Mouse (Mus musculus): ENCODE data around the gene Trdmt1.
"Not testable (repeated sequence)": the region's sequence is repeated elsewhere in the genome, so short reads cannot be mapped to it uniquely, and the experiment has no call there.

The Trdmt1 gene

DNA sequence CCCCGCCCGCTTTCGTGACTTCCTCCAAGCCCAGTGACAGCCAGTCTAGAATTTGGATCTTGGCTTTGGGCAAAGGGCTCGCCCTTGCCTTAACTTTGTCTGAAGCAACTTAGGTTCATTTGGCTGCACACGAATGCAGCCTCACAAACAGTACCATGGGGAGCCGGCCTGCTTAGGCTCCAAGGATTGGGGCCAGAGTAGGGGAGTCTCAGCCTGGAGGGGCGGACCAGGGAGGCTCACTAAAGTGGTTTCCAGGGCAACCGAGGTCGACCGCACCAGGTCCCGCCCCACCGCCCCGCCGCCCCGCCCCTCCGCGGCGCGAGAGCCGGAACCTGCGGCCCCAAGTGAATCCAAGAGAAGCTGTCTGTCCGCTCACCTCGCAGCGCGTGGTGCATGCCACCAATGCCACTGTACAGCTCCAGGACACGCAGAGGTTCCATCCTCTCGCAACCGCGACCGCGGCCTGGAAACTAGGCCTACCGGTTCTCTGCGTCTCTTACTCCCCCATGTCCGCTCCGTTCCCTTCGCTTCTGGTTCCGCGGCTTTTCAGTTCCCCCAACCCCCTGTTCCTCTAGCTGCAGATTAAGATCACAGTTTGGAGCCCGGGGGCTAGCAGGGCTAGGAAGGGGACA, at the start of gene Trdmt1:
TSS of gene Trdmt1 (minus strand) at position 476 of the 632 bp plus-strand sequence.
- DNase-seq (ENCODE audit: low spot score in 2 of 2), result peak; percentile 75 to 80

DNA sequence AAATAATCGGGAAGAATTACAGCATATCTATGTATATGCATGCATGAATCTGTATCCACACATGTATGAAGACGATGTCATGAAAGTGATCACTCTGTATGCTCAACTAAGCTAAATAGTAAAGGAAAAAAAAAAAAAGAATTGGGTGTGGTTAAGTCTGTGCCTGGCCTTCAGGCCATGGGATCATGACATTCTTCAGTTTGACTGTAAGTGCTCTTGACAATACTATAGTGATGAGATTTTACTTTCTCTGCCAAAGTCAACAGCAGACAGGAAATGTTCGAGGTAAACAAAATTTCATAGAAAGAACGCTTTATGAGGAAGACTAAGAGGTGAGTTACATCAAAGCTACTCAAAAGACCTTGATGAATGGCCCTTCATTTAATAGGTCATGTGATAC, 48.9 kb upstream of the Trdmt1 start:
- no peak for DNase-seq (ENCODE audit: low spot score in 2 of 2)

DNA sequence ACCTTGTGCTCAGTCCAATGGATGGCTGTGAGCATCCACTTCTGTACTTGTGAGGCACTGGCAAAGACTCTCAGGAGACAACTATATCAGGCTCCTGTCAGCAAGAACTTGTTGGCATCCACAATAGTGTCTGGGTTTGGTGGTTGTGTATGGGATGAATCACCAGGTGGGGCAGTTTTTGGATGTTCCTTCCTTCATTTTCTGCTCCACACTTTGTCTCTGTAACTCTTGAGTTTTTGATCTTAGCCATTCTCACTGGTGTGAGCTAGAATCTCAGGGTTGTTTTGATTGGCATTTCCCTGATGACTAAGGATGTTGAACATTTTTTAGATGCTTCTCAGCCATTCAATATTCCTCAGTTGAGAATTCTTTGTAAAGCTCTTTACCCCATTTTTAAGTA, 39.3 kb upstream of the Trdmt1 start:
- DNase-seq (ENCODE audit: low spot score in 2 of 2), result not testable (repeated sequence)

DNA sequence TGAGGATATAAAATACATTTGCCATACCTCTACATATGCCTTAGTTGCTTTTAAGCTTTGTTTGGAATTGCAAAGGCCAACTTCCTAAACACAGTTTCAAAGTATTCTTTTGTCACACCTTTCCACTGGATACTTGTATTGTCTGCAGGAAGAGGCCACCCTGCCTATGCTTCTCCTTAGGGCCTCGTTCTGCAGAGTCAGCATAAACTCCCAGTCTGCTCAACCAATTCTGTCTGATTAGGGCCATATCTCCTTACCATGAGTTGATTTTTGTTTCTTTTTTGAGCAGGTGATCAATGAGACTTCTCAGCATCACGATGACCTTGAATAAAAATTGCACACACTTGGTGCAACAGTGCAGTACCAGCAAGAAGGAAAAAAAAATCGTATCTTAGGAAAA, 37.7 kb upstream of the Trdmt1 start:
- no peak for DNase-seq (ENCODE audit: low spot score in 2 of 2)

DNA sequence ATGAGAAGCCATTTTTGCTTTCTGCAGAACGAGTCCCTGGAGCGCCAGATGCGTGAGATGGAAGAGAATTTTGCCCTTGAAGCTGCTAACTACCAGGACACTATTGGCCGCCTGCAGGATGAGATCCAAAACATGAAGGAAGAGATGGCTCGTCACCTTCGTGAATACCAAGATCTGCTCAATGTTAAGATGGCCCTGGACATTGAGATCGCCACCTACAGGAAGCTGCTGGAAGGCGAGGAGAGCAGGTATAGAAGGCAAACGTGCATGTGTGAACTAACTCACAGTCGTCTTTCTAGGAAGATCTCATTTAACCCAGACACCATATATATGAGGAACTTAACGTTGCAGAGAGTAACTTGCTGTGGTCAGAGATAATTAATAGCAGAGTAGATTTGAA, 35.5 kb upstream of the Trdmt1 start:
- no peak for DNase-seq (ENCODE audit: low spot score in 2 of 2)

DNA sequence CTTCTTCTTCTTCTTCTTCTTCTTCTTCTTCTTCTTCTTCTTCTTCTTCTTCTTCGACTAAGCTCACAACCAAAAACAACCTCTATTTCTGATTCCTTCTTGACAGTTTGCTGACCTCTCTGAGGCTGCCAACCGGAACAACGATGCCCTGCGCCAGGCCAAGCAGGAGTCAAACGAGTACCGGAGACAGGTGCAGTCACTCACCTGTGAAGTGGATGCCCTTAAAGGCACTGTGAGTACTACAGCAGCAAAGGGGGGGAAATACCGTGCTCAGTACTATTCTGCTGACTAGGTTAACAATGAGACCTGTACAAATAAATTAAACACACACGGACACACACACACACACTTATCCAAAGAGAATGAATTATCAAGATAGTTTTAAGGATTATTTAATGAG, 34.8 kb upstream of the Trdmt1 start:
- no peak for DNase-seq (ENCODE audit: low spot score in 2 of 2)

DNA sequence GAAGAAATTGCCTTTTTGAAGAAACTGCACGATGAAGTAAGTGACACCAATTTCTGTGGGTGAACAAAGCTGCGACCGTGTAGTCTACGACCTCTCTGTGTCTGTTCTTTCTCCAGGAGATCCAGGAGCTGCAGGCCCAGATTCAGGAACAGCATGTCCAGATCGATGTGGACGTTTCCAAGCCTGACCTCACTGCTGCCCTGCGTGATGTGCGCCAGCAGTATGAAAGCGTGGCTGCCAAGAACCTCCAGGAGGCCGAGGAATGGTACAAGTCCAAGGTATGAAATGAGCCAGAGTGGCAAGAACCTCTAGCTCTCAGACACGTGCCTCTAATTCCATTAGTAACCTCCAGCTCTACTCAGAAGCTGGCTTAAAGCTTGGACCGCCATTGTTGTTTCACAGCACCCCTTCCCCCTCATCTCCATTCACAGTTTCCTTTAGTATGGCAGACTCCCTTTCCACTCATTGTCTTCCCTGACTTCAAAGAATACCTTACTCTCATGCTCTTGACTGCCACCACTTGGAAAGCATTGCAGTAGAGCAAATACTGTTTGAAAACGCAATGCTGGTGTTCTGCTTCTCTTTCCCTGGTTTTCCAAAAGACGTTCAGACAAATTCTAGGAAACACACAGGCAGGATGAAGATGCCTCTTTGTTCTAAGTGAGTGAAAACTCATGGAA, 34.1 kb upstream of the Trdmt1 start:
- peak in 1 of 2 experiments; percentile 35 for DNase-seq (ENCODE audit: low spot score in 2 of 2)

DNA sequence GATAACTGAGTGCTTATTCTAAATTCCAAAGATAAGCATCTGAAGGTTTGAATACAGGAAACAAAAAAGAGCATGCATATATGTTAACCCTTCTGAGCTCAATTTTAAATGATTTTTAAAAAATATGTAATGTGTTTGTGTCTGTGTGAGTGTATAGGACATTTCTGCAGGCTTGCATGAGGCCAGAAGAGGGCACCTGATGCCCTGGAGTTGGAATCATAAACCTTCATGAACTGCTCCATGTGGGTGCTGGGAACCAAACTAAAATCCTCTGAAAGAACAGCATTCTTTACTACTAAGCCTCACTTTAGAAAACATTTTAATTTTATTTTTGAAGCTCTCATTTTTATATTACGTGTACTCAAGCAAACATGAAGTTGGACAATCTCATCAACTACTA, 32.9 kb upstream of the Trdmt1 start:
- DNase-seq (ENCODE audit: low spot score in 2 of 2), result no peak

DNA sequence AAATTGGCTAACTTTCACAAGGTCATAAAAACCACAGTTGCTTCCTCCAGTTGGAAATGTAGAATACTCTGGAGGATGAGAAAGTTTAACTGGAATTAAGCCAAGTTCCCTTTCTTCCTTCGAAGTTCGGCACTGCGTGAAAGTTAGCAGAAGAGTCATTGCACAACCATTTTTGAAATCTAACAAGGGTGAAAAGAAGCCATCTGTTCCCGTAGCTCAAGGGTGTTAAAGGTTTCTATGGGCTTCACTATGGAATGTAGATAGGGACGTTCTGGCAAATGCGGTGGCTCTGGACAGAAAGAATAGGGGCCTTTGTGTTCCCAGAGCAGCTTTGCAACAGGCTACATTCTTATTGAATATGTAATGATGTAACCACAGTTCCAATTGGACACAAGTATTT, 31.5 kb upstream of the Trdmt1 start:
- DNase-seq (ENCODE audit: low spot score in 2 of 2), result no peak

DNA sequence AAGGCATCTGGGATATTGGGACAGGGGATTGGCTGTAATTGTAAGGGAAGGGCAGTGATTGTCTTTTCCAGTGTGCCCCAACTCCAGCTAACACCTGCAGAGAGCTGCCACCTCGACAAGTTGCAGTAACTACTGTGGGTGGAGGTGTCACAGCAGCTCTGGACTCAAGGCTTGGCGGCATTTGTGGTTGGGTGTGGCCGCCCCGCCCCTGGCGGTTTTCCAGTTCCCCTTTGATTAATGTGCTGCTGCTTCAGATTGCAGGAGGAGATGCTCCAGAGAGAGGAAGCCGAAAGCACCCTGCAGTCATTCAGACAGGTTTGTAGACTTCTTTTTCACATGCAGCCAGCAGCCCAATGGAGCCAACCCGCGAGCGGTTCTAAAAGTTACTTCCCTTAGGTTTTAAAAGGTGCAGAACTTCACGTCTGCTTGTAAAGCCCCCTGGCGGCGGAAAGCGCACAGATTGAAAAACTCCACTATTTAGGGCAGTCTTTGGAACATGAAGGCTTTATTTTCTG, 30.9 kb upstream of the Trdmt1 start:
- peak; percentile 58 to 76 for DNase-seq (ENCODE audit: low spot score in 2 of 2)

DNA sequence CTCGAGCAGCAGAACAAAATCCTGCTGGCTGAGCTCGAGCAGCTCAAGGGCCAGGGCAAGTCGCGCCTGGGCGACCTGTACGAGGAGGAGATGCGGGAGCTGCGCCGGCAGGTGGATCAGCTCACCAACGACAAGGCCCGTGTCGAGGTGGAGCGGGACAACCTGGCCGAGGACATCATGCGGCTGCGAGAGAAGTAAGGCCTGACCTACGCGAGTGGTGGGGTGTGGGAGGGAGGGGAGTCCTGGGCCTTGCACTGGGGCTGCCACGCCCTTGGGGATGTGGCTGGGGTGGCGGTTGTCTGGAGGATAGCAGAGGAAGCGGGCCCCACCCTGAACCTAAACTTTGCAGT, 30.3 kb upstream of the Trdmt1 start:
- DNase-seq (ENCODE audit: low spot score in 2 of 2), result peak in 1 of 2 experiments; percentile 49

DNA sequence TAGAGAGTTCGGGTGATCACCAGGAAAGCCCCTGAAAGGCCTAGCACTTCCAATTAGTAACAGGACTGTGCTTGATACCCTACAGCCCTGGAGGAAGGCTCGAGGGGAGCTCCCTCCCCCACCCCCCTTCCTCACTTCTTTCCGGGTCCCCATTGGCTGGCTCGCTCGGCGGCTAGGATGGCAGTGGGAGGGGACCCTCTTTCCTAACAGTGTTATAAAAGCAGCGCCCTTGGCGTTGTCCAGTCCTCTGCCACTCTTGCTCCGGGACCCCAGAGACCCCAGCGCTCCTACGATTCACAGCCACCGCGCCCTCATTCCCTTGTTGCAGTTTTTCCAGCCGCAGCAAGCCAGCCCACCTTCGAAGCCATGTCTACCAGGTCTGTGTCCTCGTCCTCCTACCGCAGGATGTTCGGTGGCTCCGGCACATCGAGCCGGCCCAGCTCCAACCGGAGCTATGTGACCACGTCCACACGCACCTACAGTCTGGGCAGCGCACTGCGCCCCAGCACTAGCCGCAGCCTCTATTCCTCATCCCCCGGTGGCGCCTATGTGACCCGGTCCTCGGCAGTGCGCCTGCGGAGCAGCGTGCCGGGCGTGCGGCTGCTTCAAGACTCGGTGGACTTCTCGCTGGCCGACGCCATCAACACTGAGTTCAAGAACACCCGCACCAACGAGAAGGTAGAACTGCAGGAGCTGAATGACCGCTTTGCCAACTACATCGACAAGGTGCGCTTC, 29.8 kb upstream of the Trdmt1 start:
- peak; percentile 65 to 81 for DNase-seq (ENCODE audit: low spot score in 2 of 2)

DNA sequence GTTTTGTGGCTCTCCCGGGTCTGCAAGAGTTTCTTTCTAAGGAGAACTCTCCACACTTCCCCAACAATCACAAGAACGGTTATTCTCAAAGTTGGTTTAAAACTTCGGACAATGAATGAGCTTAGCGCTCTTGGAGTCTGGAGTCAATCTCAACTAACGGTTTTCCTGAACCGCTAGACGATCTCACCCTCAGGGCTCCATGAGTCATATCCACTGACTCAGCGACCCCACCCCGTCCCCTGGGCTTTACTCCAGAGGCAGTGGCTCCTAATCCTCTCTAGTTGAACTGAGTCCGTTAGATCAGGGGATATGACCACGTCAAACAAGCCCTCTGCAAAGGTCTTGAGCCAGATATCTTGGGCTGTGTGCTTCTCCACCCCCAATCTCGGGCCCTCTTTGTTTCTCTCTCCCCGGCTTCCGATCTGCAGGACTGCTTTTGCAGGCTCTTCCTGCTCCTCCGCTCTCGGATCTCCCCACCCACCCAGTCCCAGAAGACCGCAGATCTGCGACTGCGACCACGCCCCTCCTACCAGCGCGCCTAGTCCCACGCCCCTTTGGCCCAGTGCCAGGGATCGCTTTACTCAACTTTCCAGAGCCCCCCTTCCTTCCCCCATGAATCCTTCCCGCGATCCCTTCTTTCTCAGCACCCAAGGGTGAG, 29.1 kb upstream of the Trdmt1 start, which contains the start of gene Vim:
TSS of gene Vim (plus strand) at position 520 of the 658 bp plus-strand sequence.
- peak; percentile 80 to 88 for DNase-seq (ENCODE audit: low spot score in 2 of 2)

DNA sequence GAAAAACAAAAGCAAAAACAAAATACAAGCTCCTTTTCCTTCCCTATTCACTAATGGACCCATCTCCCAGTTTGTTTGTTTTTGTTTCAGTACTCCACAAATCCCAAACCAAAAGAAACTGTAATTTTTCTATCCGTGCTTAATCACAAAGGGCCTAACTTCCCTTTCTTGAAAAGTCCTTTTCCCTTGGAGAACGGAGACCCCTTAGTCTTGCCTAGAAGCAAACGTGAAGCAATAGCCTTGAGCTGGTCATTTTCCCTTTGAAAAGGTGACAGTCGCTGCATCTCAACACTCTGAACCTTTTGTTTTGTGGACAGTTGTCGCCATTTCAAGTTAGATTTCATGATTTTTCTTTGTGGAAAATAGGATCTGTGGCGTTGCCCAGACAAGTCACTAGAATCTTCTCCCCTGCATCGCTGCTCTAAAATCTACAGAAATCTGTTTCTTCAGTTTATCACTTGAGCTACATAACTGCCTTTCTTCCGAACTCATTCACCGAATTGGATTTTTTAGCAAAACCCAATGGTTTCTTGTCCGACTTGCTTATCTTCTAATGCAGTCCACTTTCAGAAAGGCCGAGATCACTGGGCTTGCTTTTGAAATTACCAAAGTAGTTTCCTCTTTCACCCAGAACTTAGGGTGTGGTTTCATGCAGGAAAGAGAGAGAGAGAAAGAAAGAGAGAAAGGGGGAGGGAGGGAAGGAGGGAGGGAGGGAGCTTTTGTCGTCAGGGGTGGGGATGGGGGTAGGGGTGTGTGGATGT, 28.4 kb upstream of the Trdmt1 start:
- no peak for DNase-seq (ENCODE audit: low spot score in 2 of 2)

DNA sequence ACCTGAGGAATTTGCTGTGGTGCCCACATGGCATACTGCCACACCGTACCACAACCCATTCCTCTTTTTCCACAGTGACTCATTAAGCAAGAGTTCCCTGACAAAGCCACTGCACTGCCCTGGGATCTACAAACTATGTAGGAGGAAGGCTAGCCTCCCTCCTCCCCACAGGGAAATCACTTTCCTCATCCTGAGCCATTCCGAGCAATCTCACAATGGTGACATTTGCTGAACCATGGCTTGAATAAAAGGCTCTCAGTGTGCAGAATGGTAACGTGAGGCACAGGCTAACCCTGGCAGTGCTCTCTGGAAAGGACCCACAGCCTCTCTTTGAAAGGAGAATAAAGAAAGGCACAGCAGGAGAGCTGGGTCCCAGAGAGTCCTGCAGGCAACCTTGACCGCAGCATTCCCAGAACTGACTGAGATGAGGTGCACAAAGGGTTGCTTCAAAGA, 27.7 kb upstream of the Trdmt1 start:
- no peak for DNase-seq (ENCODE audit: low spot score in 2 of 2)

DNA sequence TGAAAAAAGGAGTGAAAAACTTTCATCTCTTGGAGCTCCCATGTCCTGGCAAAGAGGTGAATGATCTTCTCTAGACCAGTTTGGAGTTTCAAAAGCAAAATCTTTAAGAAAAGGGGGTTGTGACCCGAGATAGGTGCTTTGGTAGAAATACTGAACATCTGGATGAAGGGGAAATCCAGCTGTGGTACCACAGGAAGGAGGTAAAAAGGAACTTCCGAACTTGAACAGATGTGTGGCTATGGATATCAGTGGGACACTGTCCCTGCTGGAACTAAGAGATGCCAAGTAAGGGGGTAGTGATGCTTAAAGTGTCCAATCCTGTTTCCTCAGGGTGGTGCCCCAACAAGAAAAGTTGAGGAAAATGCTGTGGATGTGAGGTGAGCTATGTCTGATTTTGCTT, 25.7 kb upstream of the Trdmt1 start:
- no peak for DNase-seq (ENCODE audit: low spot score in 2 of 2)

DNA sequence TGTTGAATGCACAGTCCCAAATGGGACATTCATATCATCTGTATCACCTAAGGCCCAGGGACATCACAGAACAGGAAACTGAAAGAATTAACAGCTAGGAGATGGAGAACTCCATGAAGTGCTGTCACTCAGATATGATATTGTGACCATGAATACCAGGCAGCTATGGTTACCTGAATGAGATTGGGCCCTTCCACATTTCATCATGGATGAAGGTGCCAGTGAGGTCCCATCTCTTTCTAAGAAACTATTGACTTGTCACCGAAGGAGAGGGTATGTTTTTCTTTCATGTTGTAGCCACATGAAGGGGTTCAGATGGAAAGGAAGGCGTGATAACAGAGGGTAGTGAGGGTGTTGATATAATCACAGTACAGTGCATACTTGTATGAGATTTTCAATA, 15.9 kb upstream of the Trdmt1 start:
- no peak for DNase-seq (ENCODE audit: low spot score in 2 of 2)

DNA sequence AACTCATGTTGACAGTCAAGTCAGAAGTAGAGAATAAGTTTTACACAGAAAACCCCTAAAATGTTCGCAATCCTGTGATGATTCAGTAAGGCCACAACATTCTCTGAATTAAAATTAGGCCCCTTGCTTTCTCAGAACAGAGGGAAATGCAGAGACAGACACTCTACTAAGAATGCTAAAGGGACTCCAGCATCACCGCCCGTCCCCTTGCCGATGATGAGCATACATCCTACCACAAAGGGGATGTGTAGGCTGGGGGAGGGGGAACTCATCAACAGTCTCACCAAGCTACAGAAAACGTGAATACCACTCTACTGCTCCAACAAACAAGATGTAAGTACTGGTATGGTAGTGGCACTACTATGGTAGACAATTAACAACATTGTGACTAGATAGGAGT, 15.3 kb upstream of the Trdmt1 start:
- no peak for DNase-seq (ENCODE audit: low spot score in 2 of 2)

DNA sequence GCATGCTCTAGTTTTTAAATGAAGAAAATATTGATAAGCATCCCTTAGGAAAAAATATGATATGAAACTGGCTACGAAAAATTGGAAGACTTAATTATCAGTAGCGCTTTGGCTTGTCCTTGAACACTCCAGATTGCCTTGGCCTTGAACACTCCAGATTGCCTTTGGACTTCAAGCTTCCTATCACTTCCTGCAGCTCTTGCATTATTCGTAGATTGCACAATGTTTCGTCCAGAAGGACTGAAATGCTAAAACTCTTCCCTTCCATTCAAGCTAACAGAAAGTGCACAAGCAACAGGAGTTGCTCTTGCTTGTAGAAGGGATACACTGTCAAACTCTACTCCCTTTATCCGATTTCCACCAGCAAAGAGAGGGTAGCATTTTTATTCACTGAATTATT, 14.8 kb upstream of the Trdmt1 start:
- DNase-seq (ENCODE audit: low spot score in 2 of 2), result no peak

DNA sequence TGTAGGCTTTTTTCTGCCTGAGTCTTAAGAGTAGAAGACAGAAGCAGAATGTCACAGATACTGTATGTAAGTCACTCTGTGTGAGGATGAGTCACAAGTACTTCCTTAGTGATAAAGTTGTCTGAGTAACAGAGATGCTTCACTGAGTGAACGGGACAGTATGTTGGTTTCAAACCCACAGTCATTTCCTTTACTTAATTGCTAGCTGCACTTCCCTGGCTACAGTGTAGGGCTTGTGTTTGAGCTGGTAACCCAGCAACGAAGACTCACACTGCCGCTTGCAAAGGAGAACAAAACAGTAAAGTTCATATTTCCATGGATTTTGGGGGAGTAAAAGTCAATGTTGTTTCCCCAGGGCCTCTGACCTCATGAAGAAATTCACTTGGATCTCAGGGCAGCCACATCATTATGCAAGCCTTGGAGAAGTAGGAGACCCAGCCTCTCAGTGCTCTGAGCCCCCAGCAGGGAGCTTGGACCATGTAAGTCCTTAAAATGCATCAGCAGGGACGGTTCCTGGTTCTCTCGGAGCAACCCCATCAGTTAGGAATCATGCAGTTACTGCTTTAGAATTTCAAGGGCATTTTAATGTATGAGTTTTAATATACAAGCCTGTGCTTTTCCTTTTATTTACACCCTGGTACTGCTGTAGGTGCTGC, 14.3 kb upstream of the Trdmt1 start:
- peak in 1 of 2 experiments; percentile 18 for DNase-seq (ENCODE audit: low spot score in 2 of 2)

Measured in urinary bladder, postnatal 36 days (tissue).